Mouse (Mus musculus) monocyte, adult 2 months (primary cell): ENCODE results near the gene Lamtor2.
A peak's percentile ranks its signal among the peaks of the same experiment; 100 is the strongest.

ENCODE experiments used
- DNase-seq, 2 experiments: peaks; one replicate each; pipeline ENCODE4 v3.0.0; 2022; ENCODE audit warnings: low spot score in 2 of 2, low read depth in 1 of 2

Gene Lamtor2

GRCm38 (mm10) chr3:88543651-88544410 lies 9.0 kb downstream of the Lamtor2 start:
- DNase-seq, result no peak

DNA sequence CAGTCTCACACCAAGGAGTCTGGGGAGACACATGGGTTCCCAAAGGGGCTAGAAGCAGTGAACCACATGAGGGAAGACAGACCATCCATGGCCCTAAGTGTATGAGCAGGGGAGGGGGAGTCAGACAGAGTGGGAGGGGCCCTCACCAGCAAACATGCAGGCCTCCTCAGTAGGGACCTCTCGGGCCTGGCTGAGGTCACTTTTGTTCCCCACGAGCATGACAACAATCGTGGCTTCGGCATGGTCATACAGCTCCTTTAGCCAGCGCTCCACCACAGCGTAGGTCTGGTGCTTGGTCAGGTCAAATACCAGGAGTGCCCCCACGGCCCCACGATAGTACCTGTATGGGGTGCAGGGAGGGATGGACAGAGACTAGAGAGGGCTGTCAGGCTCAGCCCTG lies 9.7 kb downstream of the Lamtor2 start:
- DNase-seq, result no peak

DNA sequence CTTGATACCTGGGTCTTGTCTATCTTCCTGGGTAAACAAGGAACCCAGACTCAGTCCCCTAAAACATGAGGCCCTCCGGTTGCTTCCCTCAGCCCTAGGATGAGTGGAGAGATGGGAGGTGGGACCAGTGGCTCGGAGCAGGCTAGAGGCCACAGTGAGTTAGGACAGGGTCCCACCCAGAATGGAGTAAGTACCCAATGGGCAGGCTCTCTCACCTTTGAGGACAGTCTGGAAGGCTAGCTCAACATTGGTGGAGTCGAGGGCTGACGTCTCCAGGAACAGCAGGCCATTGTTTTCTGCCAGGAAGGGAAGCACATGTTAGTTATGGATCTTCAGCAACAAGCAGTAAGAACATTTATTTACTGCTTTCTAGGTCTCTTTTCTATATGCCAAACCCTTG lies 10.4 kb downstream of the Lamtor2 start:
- DNase-seq, result no peak

DNA sequence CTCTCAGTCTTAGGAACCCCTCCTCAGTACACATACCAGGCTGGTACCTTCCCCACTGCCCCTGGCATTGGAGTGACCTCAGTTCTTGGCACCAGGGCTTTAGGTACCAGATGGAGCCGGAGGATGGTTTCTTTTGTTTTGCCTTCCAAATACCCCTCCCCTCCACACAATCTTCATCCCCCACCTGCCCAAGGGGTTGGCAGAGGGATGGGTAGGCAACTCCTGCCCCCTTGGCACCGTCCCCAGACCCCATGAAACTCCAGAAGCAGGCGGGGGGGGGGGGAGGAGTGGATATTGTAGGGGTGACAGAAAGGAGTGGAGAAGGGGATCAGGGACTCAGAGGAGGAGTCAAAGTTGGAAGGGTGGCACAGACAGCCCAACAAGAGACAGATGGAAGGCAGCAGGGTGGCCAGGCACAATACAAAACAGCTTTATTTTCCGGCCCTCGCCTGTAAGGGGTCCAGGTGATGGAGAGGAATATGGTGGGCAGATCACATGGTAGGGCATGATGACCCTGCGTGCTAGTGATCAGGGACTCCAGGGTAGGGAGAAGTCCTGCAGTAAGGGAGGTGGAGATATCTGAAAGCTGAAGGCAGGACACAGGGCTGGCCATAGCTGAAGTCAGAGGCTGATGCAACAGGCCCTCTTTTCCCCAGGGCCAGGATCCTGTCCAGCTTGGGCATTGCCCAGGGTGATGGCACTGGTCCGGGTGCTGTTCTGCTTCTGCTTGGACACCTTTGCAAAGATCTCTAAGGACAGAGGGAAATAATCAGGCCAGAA lies 11.1 kb downstream of the Lamtor2 start:
- DNase-seq, result no peak

DNA sequence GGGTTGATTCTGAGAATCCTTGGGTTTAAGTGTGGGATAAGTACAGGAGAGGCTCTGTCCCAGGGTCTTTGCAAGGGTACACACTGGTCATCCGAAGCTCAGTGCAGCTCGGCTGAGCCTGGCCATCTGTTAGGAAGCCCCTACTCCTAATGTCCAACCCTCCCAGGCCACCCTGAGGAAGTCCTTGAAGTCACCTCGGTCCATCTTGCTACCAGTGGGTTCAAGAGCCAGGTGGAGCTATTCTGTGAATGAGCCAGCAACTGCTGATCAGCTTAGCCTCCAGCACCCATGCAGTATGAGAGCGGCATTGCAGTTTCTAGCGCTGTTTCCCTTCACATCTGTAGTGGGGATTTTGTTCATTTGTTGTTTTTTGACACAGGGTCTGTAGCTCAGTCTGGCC lies 12.8 kb downstream of the Lamtor2 start:
- DNase-seq, result no peak

- DNase-seq, result no peak
These were observed 13.5 kb downstream of the Lamtor2 start for GRCm38 (mm10) chr3:88539397-88539796.

GRCm38 (mm10) chr3:88538271-88539145 lies 14.4 kb downstream of the Lamtor2 start:
- no peak for DNase-seq

DNA sequence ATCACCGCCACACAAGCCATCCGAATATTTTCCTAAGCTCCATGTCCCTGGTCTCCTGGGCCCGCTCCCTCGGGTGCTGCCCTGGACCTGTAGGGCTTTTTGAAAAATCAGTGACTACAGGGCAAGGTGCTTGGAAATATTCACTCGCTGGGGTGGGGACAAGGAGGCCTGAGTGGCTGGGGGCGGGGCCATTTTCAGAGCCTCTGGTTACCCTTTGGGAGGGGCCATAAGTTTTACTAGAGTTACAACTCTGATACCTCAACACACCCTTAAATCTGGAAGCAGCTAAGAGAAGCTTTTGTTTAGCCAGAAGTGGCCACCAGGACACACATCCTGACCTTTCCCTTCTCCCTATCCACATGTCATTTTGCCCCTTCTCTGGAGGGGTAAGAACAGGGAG lies 15.7 kb downstream of the Lamtor2 start:
- DNase-seq, result no peak

GRCm38 (mm10) chr3:88536103-88536930 lies 16.6 kb downstream of the Lamtor2 start:
- DNase-seq, result no peak

GRCm38 (mm10) chr3:88535527-88535926 lies 17.3 kb downstream of the Lamtor2 start:
- DNase-seq, result no peak

DNA sequence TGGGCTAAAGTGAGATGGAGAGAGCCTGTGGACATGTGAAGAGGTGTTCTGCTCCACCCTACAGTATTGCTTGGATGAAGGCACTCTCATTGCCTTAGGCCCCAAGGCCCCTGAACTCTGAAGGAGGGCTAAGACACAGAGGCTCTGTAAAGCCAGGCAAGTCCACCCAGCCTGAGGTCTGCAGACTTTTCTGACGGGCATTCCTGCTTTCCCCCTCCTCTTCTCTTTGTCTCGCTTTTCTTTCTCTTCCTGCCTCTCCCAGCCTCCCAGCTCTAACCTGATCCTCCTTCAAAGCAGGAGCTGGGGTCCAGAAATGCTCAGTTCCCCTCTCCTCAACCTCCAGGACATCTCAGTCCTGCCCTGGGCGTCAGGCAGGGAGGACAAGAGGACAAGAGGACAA lies 17.9 kb downstream of the Lamtor2 start:
- DNase-seq, result no peak

- DNase-seq, result no peak
These were observed 19.2 kb downstream of the Lamtor2 start for GRCm38 (mm10) chr3:88533706-88534105.

DNA sequence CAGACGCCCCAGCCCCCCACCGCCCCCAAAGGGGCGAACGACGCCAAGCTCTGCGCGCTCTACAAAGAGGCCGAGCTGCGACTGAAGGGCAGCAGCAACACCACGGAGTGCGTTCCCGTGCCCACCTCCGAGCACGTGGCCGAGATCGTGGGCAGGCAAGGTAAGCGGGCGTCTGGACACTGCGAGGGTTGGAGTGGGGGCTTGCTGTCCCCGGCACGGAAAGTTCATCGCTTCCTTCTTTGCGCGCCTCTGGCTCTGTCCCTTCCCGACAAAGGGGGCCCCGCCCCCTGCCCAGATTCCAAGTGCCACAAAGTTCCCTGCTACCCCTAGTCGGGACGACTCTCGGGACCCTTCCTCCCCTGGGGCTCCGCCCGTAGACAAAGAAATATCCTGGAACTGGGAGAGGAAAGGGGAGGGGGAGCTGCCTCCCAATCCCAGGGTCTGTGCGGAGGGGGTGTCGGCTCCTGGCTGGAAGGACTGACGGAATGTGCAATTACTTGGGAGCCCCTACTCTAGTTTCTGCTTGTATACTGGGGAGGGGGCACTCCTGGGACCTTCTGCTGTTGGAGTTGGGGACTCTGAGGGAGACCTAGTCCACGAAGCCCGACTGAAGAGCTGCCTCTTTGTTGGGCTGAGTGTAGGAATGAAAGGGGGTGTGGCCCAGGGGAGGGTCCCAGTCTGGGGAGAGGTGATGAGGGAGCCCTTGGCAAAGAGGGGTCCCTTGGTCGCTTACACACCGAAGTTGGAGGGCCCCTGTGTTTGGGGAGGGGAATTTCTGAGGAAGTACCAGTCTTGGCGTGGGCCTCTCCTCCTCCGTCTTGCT lies 20.0 kb downstream of the Lamtor2 start:
- no peak for DNase-seq

- no peak for DNase-seq
These were observed 20.6 kb downstream of the Lamtor2 start, which contains the start of gene Mex3a for GRCm38 (mm10) chr3:88532299-88532674. TSS of gene Mex3a (plus strand) at chr3:88532395.

- peak in 1 of 2 experiments; percentile 64 for DNase-seq
These were observed 21.3 kb downstream of the Lamtor2 start for GRCm38 (mm10) chr3:88531348-88532298.

GRCm38 (mm10) chr3:88530082-88530864 lies 22.6 kb downstream of the Lamtor2 start:
- no peak for DNase-seq

- no peak for DNase-seq
These were observed 23.5 kb downstream of the Lamtor2 start for GRCm38 (mm10) chr3:88529204-88530000.
